Mouse (Mus musculus): ENCODE results near the gene Fance. TPM values are rescaled to one million over a fixed set of nuclear protein-coding genes. Genes with fewer than 3 reads are reported as not detected.
"Not testable (repeated sequence)": the region's sequence is repeated elsewhere in the genome, so short reads cannot be mapped to it uniquely, and the experiment has no call there.

Fance gene
- polyA plus RNA-seq, 1 experiment from 2014 or later: 34.0 TPM

DNA sequence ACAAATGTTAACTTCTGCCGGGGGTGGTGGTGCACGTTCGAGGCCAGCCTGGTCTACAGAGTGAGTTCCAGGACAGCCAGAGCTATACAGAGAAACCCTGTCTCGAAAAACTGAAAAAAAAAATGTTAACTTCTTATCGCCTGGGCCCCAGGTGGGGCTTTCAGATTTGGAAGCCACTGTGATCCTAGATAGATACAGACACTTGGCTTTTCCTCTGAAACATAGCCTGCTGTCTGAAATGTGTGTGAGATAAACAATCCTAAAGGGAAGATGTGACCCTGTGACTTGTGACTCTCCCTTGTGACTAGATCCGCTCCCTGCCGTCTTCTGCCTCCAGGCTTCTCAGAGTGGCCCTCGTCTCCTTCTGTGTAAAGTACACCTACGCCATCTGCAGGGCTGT, 4.4 kb downstream of the Fance start:
- H3K4me2 ChIP-seq (replicated peaks; ENCODE audit: low read depth, low read length): no peak overlapping the region
- WGBS: 92% methylated on average over 9 of the region's 9 CpGs
- no peaks in the 10 kb centered on the region for H3K27me3 ChIP-seq (ENCODE audit: insufficient read depth, low read length)
- H3K4me1 ChIP-seq (ENCODE audit: insufficient read depth, low read length): peaks cover 22% of the 10 kb centered on the region
- no peak overlapping the region for H3K4me3 ChIP-seq (ENCODE audit: low read length)
- no peaks in the 10 kb centered on the region for H3K9me3 ChIP-seq (ENCODE audit: low read length)
- no peak overlapping the region for H3K9ac ChIP-seq (replicated peaks; ENCODE audit: low read length)
- ATAC-seq (ENCODE audit: low FRiP score, low TSS enrichment): no peak
- H3K36me3 ChIP-seq (ENCODE audit: insufficient read depth, low read length): peaks cover 51% of the 10 kb centered on the region
- no peak overlapping the region for H3K27ac ChIP-seq (ENCODE audit: low read length)

DNA sequence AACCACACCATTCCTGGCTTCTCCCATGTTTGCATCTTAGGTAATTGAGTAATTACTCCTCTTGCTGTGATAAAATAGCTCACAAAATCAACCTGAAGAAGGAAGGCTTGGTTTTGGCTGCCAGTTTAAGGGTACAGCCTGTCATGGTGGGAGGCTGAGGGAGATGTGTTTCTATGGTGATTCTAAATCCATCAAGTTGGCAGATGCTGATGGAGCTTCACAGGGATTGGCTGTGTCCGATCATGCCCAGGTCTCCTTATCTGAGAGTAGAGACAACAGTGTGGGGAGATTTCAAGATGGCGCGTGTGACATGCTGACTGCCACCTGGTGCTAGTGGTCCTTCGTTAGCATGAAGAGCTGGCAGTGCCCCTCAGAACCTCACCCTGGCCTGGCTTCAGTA, 8.4 kb downstream of the Fance start:
- Histone ChIP-seq H3K4me2 (replicated peaks; ENCODE audit: low read depth, low read length) (no peak overlapping the region), H3K27ac (ENCODE audit: low read length) (no peak overlapping the region), H3K36me3 (ENCODE audit: insufficient read depth, low read length) (peaks cover 56% of the 10 kb centered on the region), H3K9me3 (ENCODE audit: low read length) (no peaks in the 10 kb centered on the region), H3K4me1 (ENCODE audit: insufficient read depth, low read length) (0 out of 2 replicates have a peak, but pooled peaks cover 3% of the 10 kb centered on the region), H3K9ac (replicated peaks; ENCODE audit: low read length) (no peak overlapping the region), H3K27me3 (ENCODE audit: insufficient read depth, low read length) (no peaks in the 10 kb centered on the region), H3K4me3 (ENCODE audit: low read length) (no peak overlapping the region)
- 96% methylated on average over 4 of the region's 4 CpGs for WGBS
- no peak for ATAC-seq (ENCODE audit: low FRiP score, low TSS enrichment)

DNA sequence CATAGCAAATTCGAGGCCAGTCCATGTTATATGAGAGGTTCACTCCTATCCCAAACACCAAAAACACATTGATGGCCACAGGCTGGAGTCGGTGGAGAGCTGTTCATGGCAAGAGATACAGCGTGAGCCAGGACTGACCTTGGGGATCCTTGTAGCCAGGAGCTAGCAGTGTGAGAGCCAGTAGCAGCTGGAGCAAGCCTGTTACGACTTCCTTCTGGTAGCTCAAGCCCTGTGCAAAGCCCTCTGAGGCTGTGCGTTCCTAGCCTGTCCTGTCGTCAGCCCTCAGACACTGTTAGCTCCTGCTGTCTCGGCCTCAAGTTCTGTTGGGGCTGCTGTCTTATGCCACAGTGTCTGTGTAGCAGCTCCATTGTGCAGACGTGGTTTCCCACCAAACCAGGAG, 10.5 kb downstream of the Fance start:
- no peaks in the 10 kb centered on the region for H3K27me3 ChIP-seq (ENCODE audit: insufficient read depth, low read length)
- no peak overlapping the region for H3K9ac ChIP-seq (replicated peaks; ENCODE audit: low read length)
- H3K4me1 ChIP-seq (ENCODE audit: insufficient read depth, low read length): peaks cover 15% of the 10 kb centered on the region
- H3K27ac ChIP-seq (ENCODE audit: low read length): no peak overlapping the region
- WGBS: 87% methylated on average over 8 of the region's 8 CpGs
- H3K4me2 ChIP-seq (replicated peaks; ENCODE audit: low read depth, low read length): no peak overlapping the region
- no peaks in the 10 kb centered on the region for H3K9me3 ChIP-seq (ENCODE audit: low read length)
- no peak for ATAC-seq (ENCODE audit: low FRiP score, low TSS enrichment)
- no peak overlapping the region for H3K4me3 ChIP-seq (ENCODE audit: low read length)
- H3K36me3 ChIP-seq (ENCODE audit: insufficient read depth, low read length): peaks cover 43% of the 10 kb centered on the region

DNA sequence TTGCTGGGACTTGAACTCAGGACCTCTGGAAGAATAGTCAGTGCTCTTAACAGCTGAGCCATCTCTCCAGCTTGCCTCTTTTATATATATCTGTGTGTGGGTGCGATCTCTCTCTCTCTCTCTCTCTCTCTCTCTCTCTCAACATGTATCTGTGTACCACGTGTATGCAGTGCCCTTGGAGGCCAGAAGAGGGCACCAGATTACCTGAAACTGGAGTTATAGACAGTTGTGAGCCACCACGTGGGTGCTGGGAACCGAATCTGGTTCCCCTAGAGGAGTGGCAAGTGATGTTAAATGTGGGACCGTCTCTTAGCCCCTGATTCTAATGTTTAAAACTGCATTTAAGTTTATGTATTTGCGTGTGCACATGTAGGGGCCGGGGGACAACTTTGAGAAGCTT, 11.1 kb downstream of the Fance start:
- H3K4me1 ChIP-seq (ENCODE audit: insufficient read depth, low read length): peaks cover 15% of the 10 kb centered on the region
- not testable (repeated sequence) for H3K27me3 ChIP-seq (ENCODE audit: insufficient read depth, low read length); H3K4me2 ChIP-seq (replicated peaks; ENCODE audit: low read depth, low read length); H3K4me3 ChIP-seq (ENCODE audit: low read length); H3K9ac ChIP-seq (replicated peaks; ENCODE audit: low read length); H3K27ac ChIP-seq (ENCODE audit: low read length); ATAC-seq (ENCODE audit: low FRiP score, low TSS enrichment); H3K9me3 ChIP-seq (ENCODE audit: low read length)
- 95% methylated on average over 7 of the region's 7 CpGs for WGBS
- H3K36me3 ChIP-seq (ENCODE audit: insufficient read depth, low read length): peaks cover 41% of the 10 kb centered on the region

DNA sequence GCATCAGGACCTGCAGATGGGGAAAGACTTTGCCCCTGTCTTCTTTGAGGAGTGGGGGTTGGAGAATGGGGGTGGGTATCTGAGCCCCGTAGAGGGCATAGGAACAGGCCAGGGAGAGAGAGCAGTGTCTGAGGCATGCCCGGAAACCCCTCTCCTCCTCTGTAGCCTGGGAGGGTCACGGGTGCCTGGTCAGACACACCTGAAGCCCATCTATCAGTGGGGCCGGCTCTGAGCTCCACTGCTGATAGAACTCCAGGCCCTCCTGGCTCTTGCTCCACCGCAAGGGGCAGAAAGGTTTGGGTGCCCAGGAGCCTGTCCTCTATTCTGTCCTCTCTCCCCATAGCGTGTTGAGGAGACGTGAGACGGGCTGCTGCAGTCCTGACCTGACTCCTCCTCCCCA, 12.4 kb downstream of the Fance start:
- H3K9me3 ChIP-seq (ENCODE audit: low read length): no peaks in the 10 kb centered on the region
- 86% methylated on average over 8 of the region's 8 CpGs for WGBS
- no peak overlapping the region for H3K27ac ChIP-seq (ENCODE audit: low read length)
- peaks cover 28% of the 10 kb centered on the region for H3K4me1 ChIP-seq (ENCODE audit: insufficient read depth, low read length)
- peaks cover 40% of the 10 kb centered on the region for H3K36me3 ChIP-seq (ENCODE audit: insufficient read depth, low read length)
- H3K4me3 ChIP-seq (ENCODE audit: low read length): no peak overlapping the region
- no peaks in the 10 kb centered on the region for H3K27me3 ChIP-seq (ENCODE audit: insufficient read depth, low read length)
- no peak for ATAC-seq (ENCODE audit: low FRiP score, low TSS enrichment)
- no peak overlapping the region for H3K9ac ChIP-seq (replicated peaks; ENCODE audit: low read length)
- H3K4me2 ChIP-seq (replicated peaks; ENCODE audit: low read depth, low read length): no peak overlapping the region

DNA sequence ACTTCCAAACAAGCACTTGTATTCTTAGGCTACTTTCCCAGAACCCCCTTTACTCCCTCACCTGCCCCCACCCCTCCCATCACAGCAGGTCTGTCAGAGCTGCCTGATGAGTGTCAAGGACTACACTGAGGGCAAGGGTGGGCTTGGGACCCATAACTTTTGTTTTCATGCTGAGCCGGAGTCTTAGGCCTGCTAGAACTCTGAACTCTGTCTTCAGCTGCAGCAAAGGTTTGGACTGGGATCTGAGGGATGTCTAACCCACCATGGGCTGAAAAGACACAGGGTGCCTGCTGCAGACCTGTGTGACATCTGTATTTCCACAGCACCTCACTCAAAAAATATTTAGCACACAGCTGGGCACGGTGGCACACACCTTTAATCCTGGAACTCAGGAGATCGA, 13.6 kb downstream of the Fance start:
- Histone ChIP-seq H3K27me3 (ENCODE audit: insufficient read depth, low read length) (no peaks in the 10 kb centered on the region), H3K4me2 (replicated peaks; ENCODE audit: low read depth, low read length) (no peak overlapping the region), H3K36me3 (ENCODE audit: insufficient read depth, low read length) (peaks cover 42% of the 10 kb centered on the region), H3K9me3 (ENCODE audit: low read length) (no peaks in the 10 kb centered on the region), H3K4me3 (ENCODE audit: low read length) (no peak overlapping the region), H3K4me1 (ENCODE audit: insufficient read depth, low read length) (peaks cover 38% of the 10 kb centered on the region), H3K9ac (replicated peaks; ENCODE audit: low read length) (peak overlapping the region; percentile 100), H3K27ac (ENCODE audit: low read length) (peak overlapping the region; percentile 97)
- no peak for ATAC-seq (ENCODE audit: low FRiP score, low TSS enrichment)
- WGBS: 68% methylated on average over 3 of the region's 3 CpGs

DNA sequence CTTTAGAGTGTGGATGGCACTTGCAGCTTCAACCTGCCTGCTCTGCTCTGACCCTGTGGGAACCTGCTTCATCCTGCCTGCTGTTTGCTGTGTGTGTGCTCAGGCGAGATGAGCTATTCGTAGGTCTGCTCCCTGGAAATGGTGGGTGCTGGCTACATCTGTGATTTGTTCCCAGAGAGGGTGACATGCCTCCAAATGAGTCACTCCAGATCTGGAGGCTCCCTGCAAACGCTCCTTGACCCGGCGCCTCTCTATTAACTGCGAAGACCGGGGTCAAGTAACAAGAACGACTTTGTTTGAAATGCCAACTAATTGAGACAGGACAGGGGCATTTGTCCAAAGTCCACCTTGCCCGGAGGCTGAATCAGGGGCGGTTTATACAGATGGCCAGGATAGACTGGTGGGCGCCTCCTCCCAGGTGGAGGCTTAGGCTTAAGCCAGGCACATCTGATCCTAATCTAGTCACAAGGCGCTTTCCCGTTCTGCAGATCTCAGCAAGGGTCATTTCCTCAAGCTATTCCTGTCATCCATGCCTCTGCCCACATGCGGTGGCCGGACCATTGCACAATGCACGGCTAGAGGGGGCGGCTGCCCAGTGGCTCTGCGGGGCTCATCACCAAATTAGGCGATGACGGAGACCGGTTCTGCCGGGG, 14.5 kb downstream of the Fance start:
- Histone ChIP-seq H3K36me3 (ENCODE audit: insufficient read depth, low read length) (peaks cover 47% of the 10 kb centered on the region), H3K27me3 (ENCODE audit: insufficient read depth, low read length) (no peaks in the 10 kb centered on the region), H3K27ac (ENCODE audit: low read length) (peak overlapping the region; percentile 97), H3K9ac (replicated peaks; ENCODE audit: low read length) (peak overlapping the region; percentile 100), H3K9me3 (ENCODE audit: low read length) (no peaks in the 10 kb centered on the region), H3K4me1 (ENCODE audit: insufficient read depth, low read length) (peaks cover 46% of the 10 kb centered on the region), H3K4me3 (ENCODE audit: low read length) (peak overlapping the region; percentile 98), H3K4me2 (replicated peaks; ENCODE audit: low read depth, low read length) (peak overlapping the region; percentile 98)
- ATAC-seq (ENCODE audit: low FRiP score, low TSS enrichment): peak; percentile 52
- 3% methylated on average over 22 of the region's 22 CpGs for WGBS

DNA sequence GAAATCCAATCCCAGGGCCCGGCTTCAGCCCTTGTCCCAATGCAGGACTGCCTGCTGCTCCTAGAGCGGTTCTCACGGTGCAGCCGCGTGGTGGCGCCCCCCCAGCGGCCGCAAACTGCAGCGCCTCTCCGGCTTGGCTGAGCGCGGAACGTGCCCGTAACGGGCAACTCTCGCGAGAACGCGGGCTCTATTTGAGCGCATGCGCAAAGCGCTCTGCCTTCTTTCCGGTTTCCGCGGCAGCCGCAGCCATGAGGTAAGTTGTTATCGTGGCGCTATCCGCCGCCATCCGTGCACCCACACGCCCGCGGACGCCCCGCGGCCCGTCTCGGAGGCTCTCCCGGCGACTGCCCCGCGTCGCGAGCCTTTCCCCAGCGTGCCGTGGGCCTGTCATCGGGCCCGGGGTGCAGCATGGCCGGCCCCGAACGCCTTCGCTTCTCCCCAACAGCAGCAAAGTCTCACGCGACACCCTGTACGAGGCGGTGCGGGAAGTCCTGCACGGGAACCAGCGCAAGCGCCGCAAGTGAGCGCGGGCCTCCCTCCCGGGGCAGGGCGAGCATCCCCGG, 15.1 kb downstream of the Fance start, which contains the start of gene Rpl10a:
Rpl10a (plus strand) TSS at position 106 of the 563 bp plus-strand sequence.
- peak within 1 kb of the TSS; percentile 98 for H3K4me2 ChIP-seq (replicated peaks; ENCODE audit: low read depth, low read length)
- H3K36me3 ChIP-seq (ENCODE audit: insufficient read depth, low read length): peaks cover 48% of the 10 kb centered on the region
- no peaks in the 10 kb centered on the region for H3K9me3 ChIP-seq (ENCODE audit: low read length)
- H3K27me3 ChIP-seq (ENCODE audit: insufficient read depth, low read length): no peaks in the 10 kb centered on the region
- peak within 1 kb of the TSS; percentile 97 for H3K27ac ChIP-seq (ENCODE audit: low read length)
- peak within 1 kb of the TSS; percentile 98 for H3K4me3 ChIP-seq (ENCODE audit: low read length)
- H3K4me1 ChIP-seq (ENCODE audit: insufficient read depth, low read length): peaks cover 52% of the 10 kb centered on the region
- under 1% methylated on average over 67 of the region's 67 CpGs for WGBS
- ATAC-seq (ENCODE audit: low FRiP score, low TSS enrichment): peak; percentile 84
- H3K9ac ChIP-seq (replicated peaks; ENCODE audit: low read length): peak within 1 kb of the TSS; percentile 100

DNA sequence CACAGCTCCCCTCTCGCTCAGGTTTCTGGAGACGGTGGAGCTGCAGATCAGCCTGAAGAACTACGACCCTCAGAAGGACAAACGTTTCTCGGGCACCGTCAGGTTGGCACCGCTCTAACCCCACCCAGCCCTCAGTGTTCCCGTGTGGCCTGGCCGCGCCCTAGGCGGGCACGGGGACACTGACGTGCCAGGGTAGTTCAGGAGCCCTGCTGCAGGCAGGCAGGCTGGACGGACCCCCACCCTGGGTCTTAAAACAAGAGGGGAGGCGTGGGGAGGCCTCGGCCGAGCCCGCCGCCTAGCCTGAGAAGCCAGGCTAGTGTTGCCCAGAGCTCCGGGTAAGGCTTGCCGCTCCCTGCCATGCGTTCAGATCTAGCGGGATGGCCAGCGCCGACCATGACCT, 15.6 kb downstream of the Fance start:
- Histone ChIP-seq H3K4me1 (ENCODE audit: insufficient read depth, low read length) (peaks cover 57% of the 10 kb centered on the region), H3K27ac (ENCODE audit: low read length) (peak overlapping the region; percentile 97), H3K27me3 (ENCODE audit: insufficient read depth, low read length) (no peaks in the 10 kb centered on the region), H3K4me2 (replicated peaks; ENCODE audit: low read depth, low read length) (peak overlapping the region; percentile 98), H3K9ac (replicated peaks; ENCODE audit: low read length) (peak overlapping the region; percentile 100), H3K9me3 (ENCODE audit: low read length) (no peaks in the 10 kb centered on the region), H3K4me3 (ENCODE audit: low read length) (peak overlapping the region; percentile 98), H3K36me3 (ENCODE audit: insufficient read depth, low read length) (peaks cover 45% of the 10 kb centered on the region)
- WGBS: 0% methylated on average over 25 of the region's 25 CpGs
- ATAC-seq (ENCODE audit: low FRiP score, low TSS enrichment): no peak

DNA sequence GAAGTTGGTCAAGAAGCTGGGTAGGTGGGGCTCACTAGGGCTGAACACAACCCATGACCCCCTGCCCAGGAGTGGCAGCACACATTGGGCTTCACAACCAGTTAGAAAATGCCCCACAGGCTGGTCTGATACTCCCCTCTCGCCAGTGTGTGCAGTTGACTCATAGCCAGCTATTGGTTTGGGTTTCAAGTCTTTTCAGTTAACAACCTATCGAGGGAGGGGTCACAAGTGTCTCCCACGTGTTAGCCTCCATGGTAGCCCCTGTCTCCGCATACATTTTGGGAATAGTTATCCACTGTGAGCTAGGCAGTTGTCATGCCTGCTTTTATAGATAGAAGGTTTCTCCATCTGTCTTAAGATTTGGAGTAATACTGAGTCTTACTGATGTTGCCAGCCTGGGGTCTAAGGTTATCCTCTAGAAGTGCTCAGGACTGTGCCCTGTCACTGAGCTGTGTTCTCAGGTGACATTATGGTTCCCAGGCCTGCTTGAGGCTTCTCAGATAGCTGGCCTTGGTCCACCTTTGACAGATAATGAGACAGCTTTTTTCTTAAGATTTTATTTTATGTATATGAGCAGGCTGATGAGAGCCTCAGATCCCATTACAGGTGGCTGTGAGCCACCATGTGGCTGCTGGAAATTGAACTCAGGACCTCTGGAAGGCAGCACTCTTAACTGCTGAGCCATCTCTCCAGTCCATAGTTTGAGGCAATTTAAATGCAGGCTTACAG, 16.3 kb downstream of the Fance start:
- WGBS: under 1% methylated on average over 4 of the region's 4 CpGs
- Histone ChIP-seq H3K4me3 (ENCODE audit: low read length) (peak overlapping the region; percentile 98), H3K9ac (replicated peaks; ENCODE audit: low read length) (peak overlapping the region; percentile 100), H3K4me2 (replicated peaks; ENCODE audit: low read depth, low read length) (peak overlapping the region; percentile 98), H3K27ac (ENCODE audit: low read length) (peak overlapping the region; percentile 97), H3K9me3 (ENCODE audit: low read length) (no peaks in the 10 kb centered on the region), H3K27me3 (ENCODE audit: insufficient read depth, low read length) (no peaks in the 10 kb centered on the region), H3K36me3 (ENCODE audit: insufficient read depth, low read length) (peaks cover 38% of the 10 kb centered on the region), H3K4me1 (ENCODE audit: insufficient read depth, low read length) (peaks cover 63% of the 10 kb centered on the region)
- no peak for ATAC-seq (ENCODE audit: low FRiP score, low TSS enrichment)

Data from kidney, embryonic 16.5 days (tissue).